Mouse (Mus musculus): ENCODE results near the gene Carns1.

Gene Carns1

DNA sequence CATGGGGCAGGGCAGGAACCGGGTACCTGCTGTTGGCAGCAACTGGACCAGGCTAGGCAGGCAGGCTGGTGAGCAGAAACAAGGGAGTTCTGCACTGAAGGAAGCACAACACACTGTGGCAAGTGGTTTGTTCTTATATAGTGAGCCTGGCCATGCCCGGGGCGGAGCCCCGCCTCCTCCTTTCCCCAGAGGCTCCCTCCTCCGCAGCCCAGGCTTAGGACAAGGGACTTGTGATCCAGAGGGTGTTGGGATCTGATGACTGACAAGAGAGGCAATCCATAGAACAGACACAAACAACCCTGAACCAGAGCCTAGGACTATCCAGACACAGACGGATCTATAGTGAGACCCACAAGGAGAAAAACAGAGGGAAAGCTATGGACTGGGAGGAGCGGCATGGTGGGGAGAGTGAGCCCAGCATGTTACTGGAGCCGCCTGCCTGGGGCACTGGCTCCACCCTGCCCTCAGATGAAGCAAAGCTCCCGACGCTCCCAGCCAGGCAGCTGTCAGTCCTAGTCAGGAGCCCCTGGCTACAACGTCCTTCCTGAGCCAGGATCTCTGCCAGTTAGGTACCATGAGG, at the start of gene Carns1:
Gene Carns1, minus strand, starts transcription at position 112 of the 580 bp plus-strand sequence.
- DNase-seq, result no peak

DNA sequence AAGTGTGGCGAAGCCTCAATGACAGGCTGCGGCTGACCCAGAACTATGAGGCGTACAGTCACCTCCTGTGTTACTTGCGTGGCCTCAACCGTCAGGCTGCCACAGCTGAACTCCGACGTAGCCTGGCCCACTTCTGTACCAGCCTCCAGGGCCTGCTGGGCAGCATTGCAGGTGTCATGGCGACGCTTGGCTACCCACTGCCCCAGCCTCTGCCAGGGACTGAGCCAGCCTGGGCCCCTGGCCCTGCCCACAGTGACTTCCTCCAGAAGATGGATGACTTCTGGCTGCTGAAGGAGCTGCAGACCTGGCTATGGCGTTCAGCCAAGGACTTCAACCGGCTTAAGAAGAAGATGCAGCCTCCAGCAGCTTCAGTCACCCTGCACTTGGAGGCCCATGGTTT, 46.9 kb upstream of the Carns1 start:
- peak; percentile 76 to 79 for DNase-seq

DNA sequence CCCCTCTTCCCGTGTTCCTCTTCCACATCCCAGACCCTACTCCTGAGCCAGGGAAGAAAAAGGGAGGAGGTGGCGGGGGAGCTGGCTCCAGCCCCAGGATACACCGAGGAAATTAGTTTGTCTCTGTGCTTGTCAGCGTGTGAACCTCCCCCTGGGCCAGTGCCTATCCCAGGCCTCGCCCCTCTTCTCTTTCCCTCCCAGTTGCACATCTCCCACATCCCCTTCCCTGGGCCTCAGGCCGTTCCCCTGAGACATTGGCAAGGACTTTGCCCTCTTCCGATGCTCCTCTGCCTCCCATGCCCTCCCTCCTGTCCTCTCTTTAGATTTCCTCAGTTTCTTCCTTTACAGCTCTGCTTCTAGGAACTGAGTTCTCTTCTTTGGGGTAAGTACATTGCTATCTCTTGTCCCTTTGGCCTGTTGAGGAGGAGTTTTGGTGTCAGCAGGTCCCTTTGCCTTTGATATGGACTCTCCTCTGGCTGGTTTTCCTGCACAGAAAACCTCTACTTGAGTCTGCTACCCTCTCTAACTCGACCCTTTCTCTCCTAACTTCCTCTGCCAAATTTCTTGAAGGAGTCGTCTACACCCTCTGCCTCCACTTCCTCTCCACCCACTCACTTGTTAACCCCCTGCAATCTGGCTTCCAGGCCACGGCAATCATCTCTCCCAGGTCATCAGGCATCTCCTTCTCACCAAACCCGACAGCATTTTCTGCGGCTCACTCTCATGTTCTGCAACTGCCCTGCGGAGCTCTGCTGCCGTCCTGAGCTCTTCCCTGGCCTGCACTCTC, 45.9 kb upstream of the Carns1 start:
- peak; percentile 62 to 66 for DNase-seq

DNA sequence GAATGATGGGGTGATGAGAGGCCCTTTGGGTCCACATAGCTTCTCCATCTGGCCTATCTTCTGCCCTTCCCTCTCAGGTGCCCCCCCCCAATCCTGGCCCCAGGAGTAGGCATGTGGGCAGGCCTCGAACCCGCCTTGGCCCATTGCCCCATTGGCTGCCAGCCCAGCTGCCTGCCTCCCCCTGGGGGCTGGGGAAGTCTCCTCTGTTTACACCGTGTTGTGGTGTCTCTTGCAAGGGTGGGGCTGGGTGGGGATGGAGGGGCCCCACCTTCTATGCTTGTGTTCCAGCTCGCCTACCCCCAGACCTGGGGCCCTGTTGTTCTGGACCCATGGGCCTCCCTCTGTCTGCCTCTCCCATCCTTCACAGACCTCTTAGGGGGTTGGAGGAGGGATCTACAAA, 45.1 kb upstream of the Carns1 start:
- DNase-seq, result no peak

DNA sequence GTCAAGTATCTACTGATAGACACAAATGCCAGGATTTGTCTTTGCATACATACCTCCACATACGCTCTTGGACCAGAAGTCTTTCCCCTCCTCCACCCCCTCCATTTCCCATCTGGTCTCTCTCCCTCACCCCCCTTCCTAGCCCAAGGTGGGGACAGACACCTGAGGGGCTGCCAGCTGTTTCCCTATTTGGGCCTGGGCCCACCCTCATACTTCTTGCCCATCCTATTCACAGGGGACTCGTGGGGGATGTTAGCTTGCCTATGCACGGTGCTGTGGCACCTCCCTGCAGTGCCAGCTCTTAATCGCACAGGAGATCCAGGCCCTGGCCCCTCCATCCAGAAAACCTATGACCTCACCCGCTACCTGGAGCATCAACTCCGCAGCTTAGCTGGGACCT, 44.7 kb upstream of the Carns1 start:
- no peak for DNase-seq

DNA sequence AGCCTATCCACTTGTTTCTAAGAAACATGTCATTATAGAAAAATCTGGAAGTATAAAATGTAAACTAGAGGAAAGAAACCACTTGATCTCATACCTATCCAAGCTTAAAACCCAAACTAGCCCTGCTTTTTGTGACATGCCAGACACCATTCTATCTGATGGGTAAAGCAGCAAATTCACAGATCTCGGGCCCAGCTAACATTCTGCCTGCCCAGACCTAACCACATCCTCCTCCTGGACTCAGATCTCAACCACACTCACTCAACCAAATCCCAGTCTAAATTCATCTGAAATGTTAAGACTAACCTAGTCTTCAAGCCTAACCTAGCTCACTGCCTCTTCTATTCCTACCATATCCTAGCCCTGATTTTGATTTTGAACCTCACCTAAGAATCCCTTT, 43.5 kb upstream of the Carns1 start:
- no peak for DNase-seq

DNA sequence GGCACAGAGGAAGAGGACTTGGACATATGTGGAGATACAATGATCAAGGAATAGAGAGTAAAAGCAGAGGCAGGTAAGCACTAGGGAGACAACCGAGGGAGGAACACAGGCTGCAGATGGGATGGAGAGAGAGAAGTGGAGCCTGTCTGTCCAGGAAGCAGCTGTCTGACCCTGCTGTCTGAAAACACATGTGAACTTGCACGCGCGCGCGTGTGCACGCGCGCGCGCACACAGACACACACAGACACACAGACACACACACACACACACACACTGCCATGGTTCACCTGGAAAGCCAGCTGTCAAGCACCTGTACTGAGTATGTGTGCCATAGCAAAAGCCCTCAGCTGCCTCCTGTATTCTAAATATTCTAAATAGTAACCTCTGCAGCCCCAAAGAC, 43.0 kb upstream of the Carns1 start:
- no peak for DNase-seq

DNA sequence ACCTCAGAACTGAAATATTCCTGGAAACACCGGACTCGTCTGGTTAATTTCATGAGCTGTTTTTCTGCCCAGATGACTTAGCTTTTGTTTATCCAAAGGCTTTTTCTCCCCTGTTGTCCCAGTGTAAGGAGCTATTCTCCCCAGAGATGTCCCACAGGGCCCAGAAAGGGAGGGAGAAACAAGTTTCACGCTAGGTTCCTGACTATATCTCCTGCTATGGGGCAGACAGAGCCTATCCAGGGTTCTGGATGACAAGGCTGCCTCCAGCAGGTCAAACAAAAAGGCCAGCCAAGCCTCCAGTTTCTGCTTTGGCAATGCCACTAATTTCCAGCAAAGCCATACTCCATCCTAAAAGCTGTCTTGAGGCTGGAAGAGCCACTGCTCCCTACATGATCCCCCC, 42.6 kb upstream of the Carns1 start:
- DNase-seq, result no peak

DNA sequence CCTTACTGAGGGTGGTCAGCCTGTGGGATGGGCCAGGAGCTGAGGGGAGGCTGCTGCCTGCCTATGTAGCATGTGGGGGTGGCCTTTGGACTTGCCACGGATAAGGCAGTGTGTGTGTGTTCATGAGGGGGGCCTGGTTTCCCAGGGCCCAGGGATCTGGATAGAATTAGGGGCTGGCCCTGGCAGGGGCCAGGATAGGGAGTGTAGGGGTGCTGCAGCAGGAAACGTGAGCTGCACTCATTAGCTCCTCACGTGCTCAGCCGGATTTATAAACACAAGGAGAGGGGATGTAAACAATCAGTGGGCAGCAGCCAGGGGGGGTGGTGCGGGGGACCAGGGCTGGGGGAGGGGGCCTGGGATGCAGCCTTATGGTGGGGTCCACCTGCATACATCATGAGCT, 41.9 kb upstream of the Carns1 start:
- DNase-seq, result no peak

DNA sequence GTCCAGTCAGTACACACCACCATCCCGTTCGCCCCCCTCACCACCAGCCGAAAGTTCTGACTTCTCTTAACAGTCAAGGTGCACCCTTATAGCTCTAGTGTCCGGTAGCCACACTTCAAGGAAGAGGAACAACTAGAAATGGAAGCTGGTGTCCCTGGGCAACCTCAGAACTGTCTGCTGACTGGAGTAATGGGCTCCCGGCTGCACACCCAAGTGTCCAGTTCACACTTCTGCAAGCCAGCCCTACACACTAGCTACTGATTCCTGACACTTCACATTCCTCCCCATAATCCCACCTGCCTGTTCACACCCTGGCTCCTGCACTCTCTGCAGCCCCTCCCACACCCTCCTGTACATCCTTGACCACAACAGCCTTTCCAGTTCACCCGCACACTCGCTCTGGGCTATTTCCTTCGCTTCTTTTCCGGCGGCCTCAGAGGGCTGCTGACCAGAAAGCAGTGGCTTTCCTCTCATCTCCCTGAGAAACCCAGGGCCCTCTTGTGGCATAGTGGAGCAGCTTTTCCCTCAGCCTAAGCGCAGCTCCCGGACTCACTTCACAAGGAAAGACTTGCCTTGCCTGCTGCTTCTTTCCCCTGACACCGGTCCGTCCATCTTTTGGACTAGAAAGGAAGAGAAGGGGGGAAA, 40.9 kb upstream of the Carns1 start:
- DNase-seq, result peak; percentile 62 to 71

DNA sequence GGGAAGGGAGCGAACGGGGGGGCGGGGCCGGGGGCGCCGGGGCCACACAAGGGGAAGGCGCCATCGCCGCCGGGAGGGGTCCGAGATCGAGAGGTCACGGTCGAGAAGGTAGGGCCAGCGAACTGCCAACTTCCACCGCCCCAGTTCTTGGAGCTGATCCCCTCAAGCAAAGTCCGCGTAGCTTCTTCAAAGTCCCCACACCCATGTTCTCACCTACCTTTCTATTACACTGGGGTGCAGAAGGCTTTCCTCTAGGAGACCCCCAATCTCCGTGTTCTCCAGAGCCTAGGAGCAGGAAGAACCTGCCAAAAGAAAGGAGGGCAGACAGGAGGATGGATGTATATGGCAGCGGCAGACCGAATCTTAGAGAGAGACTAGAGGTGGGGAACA, 40.2 kb upstream of the Carns1 start:
- DNase-seq, result no peak

DNA sequence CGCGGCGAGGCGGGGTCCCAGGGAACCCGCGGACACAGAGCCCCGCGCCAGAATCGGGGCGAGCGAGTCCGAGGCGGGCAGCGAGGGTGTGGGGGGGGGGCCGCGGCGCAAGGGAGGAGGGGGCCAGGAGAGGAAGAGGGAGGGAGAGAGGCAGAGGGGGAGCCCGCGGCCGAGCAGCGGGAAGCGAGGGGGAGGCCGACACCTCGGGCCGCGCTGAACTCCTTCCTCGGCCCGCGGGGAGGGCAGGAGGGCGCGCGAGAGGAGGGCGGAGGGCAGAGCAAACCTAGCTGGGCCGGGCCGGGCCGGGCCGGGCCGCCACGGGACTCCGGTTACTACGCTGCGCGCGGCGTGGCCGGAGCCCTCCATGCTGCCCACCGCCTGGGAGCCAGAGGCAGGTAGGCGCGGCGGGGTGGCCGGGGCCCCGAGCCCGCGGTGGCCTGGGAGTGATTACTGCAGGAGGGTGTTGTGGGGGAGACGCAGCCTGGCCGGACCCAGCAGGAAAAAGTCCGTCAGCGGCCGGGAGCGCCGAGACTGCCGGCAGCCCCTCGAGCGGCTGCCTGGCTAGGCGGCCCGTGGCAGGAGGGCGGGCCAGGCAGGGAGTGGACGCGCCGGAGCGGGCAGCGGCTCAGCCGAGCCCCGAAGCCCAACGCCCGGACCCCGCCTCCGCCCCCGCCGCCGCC, 39.6 kb upstream of the Carns1 start:
- DNase-seq, result peak; percentile 46 to 70

DNA sequence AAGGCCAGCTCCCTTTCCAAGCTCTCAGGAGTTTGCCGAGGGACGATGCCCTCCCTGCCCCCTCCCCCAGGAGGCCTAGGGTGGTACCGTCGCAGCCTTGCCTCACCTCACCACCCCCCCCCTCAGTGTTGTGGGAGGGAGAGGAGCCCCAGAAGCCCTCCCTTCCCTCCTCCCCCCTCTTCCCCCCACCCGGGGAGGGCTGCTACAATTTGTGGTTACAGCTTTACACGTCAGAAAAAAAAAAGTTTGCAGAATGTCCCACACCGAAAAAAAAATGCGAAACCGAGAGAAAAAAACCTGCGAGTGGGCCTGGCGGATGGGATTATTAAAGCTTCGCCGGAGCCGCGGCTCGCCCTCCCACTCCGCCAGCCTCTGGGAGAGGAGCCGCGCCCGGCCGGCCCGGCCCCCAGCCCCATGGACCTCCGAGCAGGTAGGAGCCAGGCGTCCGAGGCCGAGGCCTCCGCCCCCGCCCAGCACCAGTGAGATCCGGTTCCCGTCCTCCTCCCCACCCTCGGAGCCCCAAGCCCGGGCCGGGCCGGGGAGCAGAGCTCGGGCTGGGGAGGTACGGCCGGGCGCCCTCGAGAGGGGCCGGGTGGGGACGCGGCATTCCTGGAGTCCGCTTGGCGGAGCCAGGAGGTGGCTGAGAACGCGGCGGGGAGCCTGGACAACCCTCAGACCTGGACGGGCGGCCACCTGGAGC, 38.9 kb upstream of the Carns1 start, which contains the start of the genes Clcf1 and AC109138.7:
Gene Clcf1, plus strand, starts transcription at position 168 of the 700 bp plus-strand sequence.
Gene AC109138.7, plus strand, starts transcription at position 287 of the 700 bp plus-strand sequence.
- peak; percentile 36 to 73 for DNase-seq

DNA sequence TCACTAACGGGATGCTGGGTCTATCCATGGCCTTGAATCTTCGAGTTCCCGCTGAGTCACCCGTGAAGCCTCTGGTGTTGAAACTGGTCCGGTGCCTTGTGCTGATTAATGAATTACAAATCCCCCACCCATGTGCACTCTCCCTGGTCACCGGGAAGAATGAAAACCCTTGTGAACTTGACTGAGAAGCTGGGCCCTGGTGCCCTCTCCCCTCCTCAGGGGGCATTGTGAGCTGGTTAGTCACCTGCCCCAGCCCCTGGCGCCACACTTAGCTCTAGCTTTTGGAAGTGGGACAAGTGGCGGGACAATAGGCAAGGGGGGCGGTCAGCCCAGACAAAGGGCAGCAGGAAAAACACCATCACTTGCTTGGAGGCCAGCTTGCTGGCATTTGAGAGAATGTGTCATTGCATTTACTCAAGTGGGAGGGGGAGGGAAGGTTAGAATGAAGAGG, 38.3 kb upstream of the Carns1 start:
- DNase-seq, result peak; percentile 69 to 85

DNA sequence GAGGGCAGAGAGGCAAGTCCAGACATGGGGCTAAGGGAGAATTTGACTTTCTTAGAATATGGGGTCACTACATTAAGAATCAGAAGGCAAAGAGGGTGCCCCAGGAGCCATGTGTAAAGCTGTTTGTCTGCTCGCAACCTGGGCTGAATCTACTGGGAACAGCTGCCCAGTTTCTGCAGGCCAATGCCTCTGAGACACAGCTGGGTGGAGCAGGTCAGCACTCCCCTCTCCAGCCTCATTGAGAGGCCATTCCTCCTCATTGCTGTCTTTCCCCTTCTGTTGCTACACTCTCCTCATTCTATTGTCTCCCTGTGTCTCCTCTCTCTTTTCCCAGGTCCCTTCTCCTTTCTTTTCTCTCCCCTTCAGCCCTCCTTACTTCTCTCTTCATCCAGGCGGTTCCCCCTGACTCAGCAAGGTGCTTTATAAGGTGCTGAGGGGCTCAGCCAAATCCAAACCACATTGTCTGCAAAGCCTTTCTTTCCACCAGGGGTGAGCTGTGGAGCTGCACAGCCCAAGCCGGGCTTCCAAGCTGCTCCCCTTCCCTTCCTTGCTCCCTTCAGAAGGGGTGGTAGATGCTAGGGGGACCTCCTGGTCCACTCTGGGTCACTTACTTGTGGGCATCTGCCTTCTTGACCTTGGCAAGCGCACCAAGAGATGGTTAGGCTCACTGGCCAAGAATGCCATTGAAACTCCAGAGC, 36.8 kb upstream of the Carns1 start:
- DNase-seq, result no peak

DNA sequence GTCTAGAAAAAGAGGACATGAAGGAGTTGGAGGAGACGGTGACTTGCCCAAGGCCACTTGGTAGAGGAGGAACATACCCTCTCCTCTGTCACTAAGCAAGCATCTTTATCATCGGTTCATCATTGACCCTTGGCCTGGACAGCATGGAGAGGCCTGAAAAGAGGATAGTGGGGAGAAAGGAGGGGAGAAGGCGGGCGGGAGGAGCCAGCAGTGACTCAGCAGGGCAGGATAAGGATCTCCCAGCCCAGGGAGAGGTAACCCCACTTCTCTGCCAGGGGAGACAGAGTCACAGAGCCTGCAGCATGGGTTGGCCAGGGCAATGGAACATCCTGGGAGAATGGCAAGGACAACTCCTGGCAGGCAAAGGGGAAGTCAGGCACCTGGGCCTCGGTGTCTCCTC, 33.3 kb upstream of the Carns1 start:
- DNase-seq, result no peak

DNA sequence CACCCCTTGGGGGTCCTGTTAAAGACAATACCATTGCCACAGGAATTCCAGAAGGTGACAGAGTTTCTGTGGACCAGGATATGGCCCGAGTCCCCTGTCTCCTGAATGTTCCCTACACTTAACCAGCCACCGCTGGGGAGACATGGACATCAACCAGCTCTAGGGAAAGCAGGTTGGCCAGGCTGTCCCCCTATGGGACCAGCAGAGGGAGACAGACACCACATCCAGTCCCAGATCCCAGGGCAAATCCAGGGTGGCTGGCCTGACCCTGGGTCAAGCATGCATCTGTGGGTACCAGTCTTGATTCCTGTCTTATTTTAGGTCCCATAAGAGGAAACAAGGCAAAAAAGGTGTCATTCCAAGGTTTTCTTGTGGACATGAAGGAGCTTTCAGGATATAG, 31.7 kb upstream of the Carns1 start:
- DNase-seq, result peak; percentile 83 to 86

DNA sequence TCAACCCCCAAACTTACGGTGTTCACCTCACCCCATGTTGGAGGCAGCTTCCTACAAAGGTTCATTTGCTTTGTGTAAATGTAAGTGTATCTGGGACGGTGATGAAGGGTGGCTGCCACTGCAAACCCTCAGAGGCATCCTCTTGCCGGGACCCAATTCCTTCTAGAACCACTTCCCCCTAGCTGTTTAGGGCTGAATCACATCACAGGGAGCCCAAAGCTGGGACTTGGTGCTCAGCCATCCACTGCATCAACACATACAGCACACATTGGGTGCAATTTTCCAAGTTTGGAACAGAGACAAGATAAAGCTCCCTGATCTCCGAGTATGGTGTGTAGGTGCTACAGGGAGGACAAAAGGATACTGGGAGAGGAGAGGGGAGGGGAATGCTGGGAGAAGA, 29.6 kb upstream of the Carns1 start:
- no peak for DNase-seq

DNA sequence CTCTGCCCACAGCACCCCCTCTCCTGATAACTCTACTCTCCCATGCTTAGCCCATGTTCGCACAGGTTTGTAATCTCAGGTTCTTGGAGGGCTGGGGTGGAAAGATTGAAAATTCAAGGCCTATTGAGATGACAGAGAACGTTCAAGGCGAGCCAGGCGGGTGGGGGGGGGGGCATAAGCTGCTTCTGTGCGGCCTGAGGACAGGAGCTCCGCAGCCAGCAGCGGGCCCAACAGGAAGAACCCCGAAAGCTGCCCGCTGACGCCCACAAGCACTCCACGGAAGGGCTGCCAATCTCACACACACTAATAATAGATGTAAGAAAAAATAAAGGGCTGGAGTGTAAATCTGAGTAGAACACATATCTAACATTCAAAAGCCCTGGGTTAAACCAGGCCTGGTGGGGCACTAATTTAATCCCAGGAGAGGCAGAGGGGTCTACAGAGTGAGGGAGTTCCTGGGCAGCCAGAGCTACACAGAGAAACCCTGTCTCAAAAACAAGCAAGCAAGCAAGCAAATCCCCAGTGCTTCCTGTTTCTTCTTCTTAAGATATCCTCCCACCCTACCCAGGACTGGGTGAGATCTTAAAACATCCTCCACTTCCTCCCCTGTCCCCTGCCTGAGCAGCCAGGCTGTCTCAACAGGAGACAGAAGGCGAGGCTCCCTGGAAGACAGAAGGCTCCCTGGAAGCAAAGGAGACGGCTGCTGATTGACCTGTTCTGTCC, 28.5 kb upstream of the Carns1 start:
- DNase-seq, result peak in 1 of 2 experiments; percentile 27

DNA sequence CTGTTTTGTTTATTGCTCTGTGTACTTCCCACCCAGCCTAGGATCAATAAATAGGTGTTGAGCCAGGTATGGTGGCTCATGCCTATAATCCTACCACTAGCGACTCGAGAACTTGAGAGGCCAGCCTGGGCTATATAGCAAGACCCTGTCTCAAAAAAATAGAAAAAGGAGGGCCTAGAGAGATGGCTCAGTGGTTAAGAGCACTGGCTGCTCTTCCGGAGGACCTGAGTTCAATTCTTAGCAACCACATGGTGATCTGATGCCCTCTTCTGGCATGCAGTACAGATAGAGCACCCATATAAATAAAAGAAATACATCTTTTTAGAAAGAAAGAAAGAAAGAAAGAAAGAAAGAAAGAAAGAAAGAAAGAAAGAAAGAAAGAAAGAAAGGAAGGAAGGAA, 27.9 kb upstream of the Carns1 start:
- DNase-seq, result no peak

DNA sequence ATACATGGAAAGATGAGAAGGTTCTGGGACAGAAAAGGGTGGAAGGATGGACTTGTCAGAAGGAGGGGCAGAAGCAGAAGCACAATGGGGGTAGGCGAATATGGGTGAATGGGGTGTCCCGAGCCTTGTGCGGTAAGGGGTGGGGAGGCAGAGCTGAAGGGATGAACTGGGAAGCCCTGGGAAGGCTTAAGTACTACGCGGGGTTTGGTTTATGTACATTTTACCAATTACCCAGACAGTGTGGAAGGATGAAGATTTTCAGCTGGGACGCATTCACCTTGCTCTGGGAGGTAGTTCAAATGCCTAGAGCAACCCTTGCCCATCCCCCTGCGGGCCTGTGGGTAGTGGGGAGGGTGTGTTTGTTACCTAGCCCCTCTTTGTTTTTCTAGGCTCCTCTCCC, 26.9 kb upstream of the Carns1 start:
- DNase-seq, result no peak

All from kidney, postnatal 36 days (tissue).